Mouse (Mus musculus) gastrocnemius, postnatal 25 days (tissue): ENCODE measurements at regions not wholly inside any gene's neighbourhood (a gene's known extent, or its start where the extent isn't known, plus 50 kb on each side); places are given as distances from the start of the nearest gene placed in this dataset.

Source experiments
- DNase-seq: peaks from one replicate; pipeline ENCODE4 v3.0.0; 2022

DNA sequence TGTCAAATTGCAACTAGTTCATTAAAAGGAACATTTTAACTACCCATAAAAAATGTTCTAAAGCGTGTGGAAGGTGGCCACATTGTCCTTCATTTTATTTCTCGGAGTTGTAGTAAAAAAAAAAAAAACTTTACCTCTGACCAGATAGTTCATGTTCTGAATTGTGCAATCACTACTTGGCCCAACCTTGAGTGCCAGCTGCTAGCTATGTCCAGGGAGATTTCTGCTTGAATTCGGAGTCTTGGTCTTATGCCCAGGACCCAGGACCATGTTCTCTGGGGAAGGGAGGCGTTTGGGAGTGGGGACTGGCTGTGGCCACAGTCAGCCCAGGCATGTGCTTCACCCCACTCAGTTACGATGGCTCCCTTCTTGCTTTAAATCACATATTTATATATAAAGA is 54.9 kb upstream of the Atp1b3 start:
- peak; percentile 13 for DNase-seq

DNA sequence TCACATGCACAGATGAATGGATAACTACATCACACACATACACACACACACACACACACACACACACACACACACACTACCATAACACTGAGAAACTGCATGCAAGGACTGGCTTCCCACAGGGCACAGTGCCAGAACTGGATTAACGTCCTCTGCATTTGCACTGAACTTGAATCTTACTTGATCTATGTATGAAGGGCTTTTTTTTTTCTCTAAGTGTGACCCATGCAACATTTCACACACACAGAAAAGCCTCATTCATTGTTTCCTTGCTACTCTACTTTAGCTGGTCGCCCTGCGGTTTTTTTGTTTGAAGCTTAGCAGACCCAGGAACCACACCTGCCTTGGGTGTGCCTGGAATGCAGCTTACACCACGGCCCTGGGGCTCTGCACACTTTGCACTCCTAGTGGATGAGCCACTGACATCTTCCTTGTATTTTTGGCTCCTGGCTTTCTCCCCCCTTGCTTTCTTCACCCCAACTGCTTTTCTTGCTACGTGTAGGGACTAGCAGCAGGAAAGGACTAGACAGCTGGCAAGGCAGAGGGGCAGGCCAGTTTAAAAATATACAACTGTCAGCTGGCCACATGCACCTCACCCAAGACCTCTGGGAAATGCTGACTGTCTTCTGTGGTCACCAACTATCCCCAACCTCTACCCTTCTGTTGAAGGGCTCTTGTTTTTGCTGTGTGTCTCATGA is 51.8 kb upstream of the Atp1b3 start:
- no peak for DNase-seq
